Mouse (Mus musculus) lung, postnatal 0 days (tissue): ENCODE measurements around the gene C130060K24Rik. TPM values are rescaled to one million over a fixed set of nuclear protein-coding genes. Genes with fewer than 3 reads are reported as not detected.
A peak's percentile ranks its signal among the peaks of the same experiment; 100 is the strongest.

Experiments used
- ATAC-seq: fragments of 200-750 bp; cut with Nextera tagmentation; 2 replicates; pipeline ENCODE4 v1.8.0; 2017; ENCODE audit warnings: moderate library complexity
- DNase-seq: peaks from one replicate; pipeline ENCODE4 v3.0.0-alpha.2; 2016; ENCODE audit warnings: low spot score
- H3K27ac ChIP-seq: fragments of 300-500 bp; sonication (generic); 2 replicates; pipeline ENCODE4 v1.5.1; 2014; ENCODE audit warnings: antibody characterized with exemption, mild to moderate bottlenecking, low read length, mixed read lengths
- H3K27me3 ChIP-seq: fragments of 300-500 bp; sonication (generic); replicated peaks from 2 replicates; pipeline ENCODE4 v1.6.1; 2014; ENCODE audit warnings: low read length, mixed read lengths; ENCODE audit not compliant: insufficient read depth
- H3K36me3 ChIP-seq: fragments of 300-500 bp; sonication (generic); 2 replicates; pipeline ENCODE4 v1.6.1; 2014; ENCODE audit warnings: low read length, mixed read lengths; ENCODE audit not compliant: insufficient read depth
- H3K4me1 ChIP-seq: fragments of 300-500 bp; sonication (generic); 2 replicates; pipeline ENCODE4 v1.6.1; 2014; ENCODE audit warnings: antibody characterized with exemption, low read depth, low read length, mixed read lengths; ENCODE audit not compliant: insufficient read depth
- H3K4me2 ChIP-seq: fragments of 300-500 bp; sonication (generic); replicated peaks from 2 replicates; pipeline ENCODE4 v1.6.1; 2014; ENCODE audit warnings: low read depth, mild to moderate bottlenecking, low read length, moderate library complexity, mixed read lengths
- H3K4me3 ChIP-seq: fragments of 300-500 bp; sonication (generic); 2 replicates; pipeline ENCODE4 v1.5.1; 2014; ENCODE audit warnings: low read depth, low read length
- H3K9ac ChIP-seq: fragments of 300-500 bp; sonication (generic); replicated peaks from 2 replicates; pipeline ENCODE4 v1.6.1; 2014; ENCODE audit warnings: low read depth, mild to moderate bottlenecking
- H3K9me3 ChIP-seq: fragments of 300-500 bp; sonication (generic); 2 replicates; pipeline ENCODE4 v1.6.1; 2016; ENCODE audit warnings: low read length, mixed read lengths
- CTCF ChIP-seq: IDR thresholded peaks from 2 replicates; pipeline ENCODE4 v1.5.1; 2016; ENCODE audit warnings: antibody characterized with exemption, mild to moderate bottlenecking
- EP300 ChIP-seq: IDR thresholded peaks from 2 replicates; pipeline ENCODE4 v1.6.1; 2016; ENCODE audit warnings: antibody characterized with exemption, mild to moderate bottlenecking, control low read depth
- WGBS: fragments of 180-500 bp; shearing (Covaris S2); extraction: QIAGEN DNeasy Blood & Tissue Kit; methylation state at CpG from one replicate; pipeline ENCODE4 v1.1.7; 2014; 5-methylcytosine and 5-hydroxymethylcytosine counted together
- polyA plus RNA-seq: library from polyadenylated mRNA; unstranded; fragments of >200 nt; fragmentation: Nextera tagmentation; extraction: Ambion mirVana; gene quantifications from 2 replicates; pipeline ENCODE4 v1.2.1, GENCODE M21; 2015

The C130060K24Rik gene
- polyA plus RNA-seq, 1 experiment from 2014 or later = not detected

DNA sequence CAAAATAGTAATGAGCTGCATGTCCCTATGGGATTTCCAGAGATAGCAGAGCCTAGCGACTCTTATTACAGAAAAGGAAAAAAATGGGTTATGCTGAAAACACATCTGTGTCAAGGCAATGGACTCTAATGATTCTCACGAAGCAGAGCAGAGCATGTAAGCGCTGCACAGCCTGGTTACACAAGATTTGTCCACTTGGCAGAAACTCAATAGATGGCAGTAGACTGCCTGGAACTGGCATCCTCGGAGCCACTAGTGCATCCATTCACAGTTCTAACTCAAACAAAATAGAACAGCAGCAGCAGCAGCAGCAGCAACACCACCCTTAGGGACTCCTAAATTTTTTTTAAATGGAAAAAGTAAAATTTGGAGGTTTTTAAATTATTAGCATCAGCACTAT lies 29.3 kb upstream of the C130060K24Rik start:
- ATAC-seq (no peak), DNase-seq (no peak)
- H3K27me3 ChIP-seq = no peaks in the 10 kb centered on the region
- no peak overlapping the region for H3K4me2 ChIP-seq
- H3K9me3 ChIP-seq = no peaks in the 10 kb centered on the region
- TF ChIP-seq EP300 (no peak), CTCF (no peak)
- no peak overlapping the region for H3K27ac ChIP-seq
- H3K36me3 ChIP-seq = no peaks in the 10 kb centered on the region
- WGBS = 65% methylated on average over 4 of the region's 4 CpGs
- no peaks in the 10 kb centered on the region for H3K4me1 ChIP-seq
- H3K4me3 ChIP-seq = no peak overlapping the region
- no peak overlapping the region for H3K9ac ChIP-seq

DNA sequence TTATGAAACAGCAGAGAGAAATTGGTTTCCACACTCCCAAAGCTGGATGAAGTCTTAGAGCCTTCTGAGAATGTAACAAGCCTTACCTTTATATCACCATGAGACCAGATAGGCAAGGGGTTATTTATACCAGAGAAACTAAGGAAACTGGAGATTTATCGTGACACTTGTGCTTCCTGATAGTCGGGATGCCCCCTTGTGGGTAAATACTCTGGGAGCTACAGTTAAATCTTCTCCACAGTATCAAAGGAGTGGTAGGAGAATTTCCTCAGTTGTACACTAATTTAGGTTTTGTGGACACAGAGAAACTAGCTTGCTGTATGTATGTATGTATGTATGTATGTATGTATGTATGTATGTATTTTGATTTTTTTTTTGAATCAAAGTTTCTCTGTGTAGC lies 5.0 kb upstream of the C130060K24Rik start:
- Histone ChIP-seq H3K27me3 (no peaks in the 10 kb centered on the region), H3K9ac (no peak overlapping the region), H3K9me3 (no peaks in the 10 kb centered on the region), H3K36me3 (no peaks in the 10 kb centered on the region), H3K4me2 (no peak overlapping the region), H3K4me3 (no peak overlapping the region), H3K27ac (no peak overlapping the region), H3K4me1 (no peaks in the 10 kb centered on the region)
- TF ChIP-seq EP300 (no peak), CTCF (no peak)
- 31% methylated on average over 2 of the region's 2 CpGs for WGBS
- no peak for ATAC-seq
- DNase-seq = no peak

DNA sequence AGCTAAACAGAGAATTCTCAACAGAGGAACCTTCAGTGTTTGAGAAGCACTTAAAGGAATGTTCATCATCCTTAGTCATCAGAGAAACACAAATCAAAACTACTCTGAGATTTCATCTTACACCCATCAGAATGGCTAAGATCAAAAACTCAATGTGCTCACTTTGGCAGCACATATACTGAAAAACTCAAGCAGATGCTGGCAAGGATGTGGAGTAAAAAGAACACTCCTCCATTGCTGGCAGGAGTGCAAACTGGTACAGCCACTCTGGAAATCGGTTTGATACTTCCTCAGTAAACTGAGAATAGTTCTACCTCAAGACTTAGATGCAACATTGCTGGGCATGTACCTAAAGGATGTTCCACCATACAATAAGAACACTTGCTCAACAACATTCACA lies 41.0 kb downstream of the C130060K24Rik start:
- Histone ChIP-seq H3K4me2 (no peak overlapping the region), H3K9ac (no peak overlapping the region), H3K27ac (no peak overlapping the region), H3K27me3 (no peaks in the 10 kb centered on the region), H3K4me3 (no peak overlapping the region), H3K4me1 (no peaks in the 10 kb centered on the region), H3K36me3 (no peaks in the 10 kb centered on the region), H3K9me3 (no peaks in the 10 kb centered on the region)
- no peak for DNase-seq
- no peak for ATAC-seq
- TF ChIP-seq CTCF = no peak
- no peak for TF ChIP-seq EP300
- WGBS = 64% methylated on average over 1 of the region's 1 CpGs

DNA sequence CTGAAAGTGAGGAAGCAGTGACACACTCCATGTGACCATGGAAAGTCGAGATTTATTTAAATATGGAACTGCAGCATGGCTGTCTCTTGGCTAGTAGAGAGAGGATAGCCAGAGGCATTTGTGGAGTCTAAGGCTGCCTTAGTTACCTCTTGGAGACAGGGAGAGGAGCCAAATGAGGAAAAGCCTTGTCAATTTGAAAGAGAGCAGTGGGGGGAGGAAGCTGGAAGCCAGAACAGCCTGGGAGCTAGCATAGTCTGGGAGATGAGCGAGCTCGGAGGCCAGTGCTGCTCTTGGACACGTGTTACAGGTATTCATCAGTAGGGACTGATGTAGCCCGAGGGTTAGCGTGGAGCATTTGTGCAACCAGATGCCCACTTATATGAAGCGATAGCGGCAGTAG lies 46.2 kb downstream of the C130060K24Rik start:
- H3K27me3 ChIP-seq = no peaks in the 10 kb centered on the region
- H3K4me3 ChIP-seq = no peak overlapping the region
- no peak overlapping the region for H3K4me2 ChIP-seq
- H3K9ac ChIP-seq = no peak overlapping the region
- H3K27ac ChIP-seq = no peak overlapping the region
- WGBS = 67% methylated on average over 8 of the region's 8 CpGs
- H3K36me3 ChIP-seq = no peaks in the 10 kb centered on the region
- TF ChIP-seq EP300 = no peak
- TF ChIP-seq CTCF = no peak
- H3K4me1 ChIP-seq = no peaks in the 10 kb centered on the region
- DNase-seq (no peak), ATAC-seq (no peak)
- H3K9me3 ChIP-seq = no peaks in the 10 kb centered on the region

DNA sequence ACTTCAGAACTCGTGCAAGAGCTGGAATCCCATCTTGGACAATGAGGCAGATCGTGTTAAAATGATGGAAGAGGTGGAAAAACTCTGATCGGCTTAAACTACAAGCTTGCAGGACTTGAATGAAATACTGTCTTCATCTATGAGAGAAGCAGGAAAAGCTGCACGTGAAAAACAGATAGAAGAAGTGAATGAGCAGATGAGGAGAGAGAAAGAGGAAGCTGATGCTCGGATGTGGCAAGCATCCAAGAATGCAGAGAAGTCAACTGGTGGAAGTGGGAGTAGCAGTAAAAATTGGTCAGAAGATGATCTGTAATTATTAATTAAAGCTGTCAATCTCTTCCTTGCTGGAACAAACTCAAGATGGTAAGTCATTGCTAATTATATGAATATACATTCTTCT lies 52.3 kb downstream of the C130060K24Rik start:
- Histone ChIP-seq H3K27me3 (no peaks in the 10 kb centered on the region), H3K4me2 (no peak overlapping the region), H3K4me1 (no peaks in the 10 kb centered on the region), H3K4me3 (no peak overlapping the region), H3K9ac (no peak overlapping the region), H3K9me3 (no peaks in the 10 kb centered on the region), H3K36me3 (no peaks in the 10 kb centered on the region), H3K27ac (no peak overlapping the region)
- ATAC-seq (no peak), DNase-seq (no peak)
- no peak for TF ChIP-seq CTCF
- TF ChIP-seq EP300 = no peak
- WGBS = 71% methylated on average over 5 of the region's 5 CpGs

DNA sequence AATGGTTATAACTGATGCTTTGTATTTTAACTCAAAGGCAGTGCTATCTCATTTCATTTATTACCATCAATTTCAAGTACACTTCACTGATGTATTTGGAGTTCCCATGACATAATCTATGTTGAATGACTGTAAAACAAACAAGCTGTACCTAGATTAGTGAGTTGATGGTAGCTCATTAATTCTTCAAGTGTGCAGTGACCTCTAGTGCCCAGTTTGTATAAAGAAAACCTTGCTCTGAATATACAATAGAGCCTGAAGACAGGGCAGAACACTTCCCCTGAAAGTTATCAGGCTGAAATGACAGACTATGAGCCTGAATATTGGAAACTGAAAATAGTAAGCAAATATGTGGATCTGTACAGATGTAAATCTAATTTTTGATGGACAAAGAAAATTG lies 72.6 kb downstream of the C130060K24Rik start:
- Histone ChIP-seq H3K9me3 (no peaks in the 10 kb centered on the region), H3K4me1 (no peaks in the 10 kb centered on the region), H3K36me3 (no peaks in the 10 kb centered on the region), H3K9ac (no peak overlapping the region), H3K27me3 (no peaks in the 10 kb centered on the region), H3K27ac (no peak overlapping the region), H3K4me2 (no peak overlapping the region), H3K4me3 (no peak overlapping the region)
- no peak for TF ChIP-seq EP300
- TF ChIP-seq CTCF = peak; percentile 64
- peak; percentile 38 for ATAC-seq
- peak; percentile 68 for DNase-seq

DNA sequence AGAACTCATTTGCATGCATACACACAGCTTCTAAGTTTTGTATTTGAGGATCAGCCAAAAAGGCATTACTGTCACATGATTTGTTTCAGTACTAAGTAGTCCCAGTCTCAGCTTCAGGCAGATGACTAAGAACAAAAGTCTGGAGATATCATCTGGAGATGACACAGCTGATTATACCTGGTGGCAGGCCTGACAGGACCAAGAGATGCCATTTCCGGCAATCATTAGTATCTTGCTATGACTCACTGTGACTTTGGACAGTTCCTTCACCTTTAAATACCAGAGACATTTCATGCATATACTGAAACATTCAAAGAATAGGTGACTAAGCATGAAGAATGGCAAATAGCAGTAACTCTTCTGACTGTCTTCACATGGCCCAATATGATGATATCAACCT lies 84.4 kb downstream of the C130060K24Rik start:
- Histone ChIP-seq H3K36me3 (no peaks in the 10 kb centered on the region), H3K27ac (no peak overlapping the region), H3K9me3 (no peaks in the 10 kb centered on the region), H3K4me3 (no peak overlapping the region), H3K27me3 (no peaks in the 10 kb centered on the region), H3K9ac (no peak overlapping the region), H3K4me1 (no peaks in the 10 kb centered on the region), H3K4me2 (no peak overlapping the region)
- DNase-seq = no peak
- ATAC-seq = no peak
- 94% methylated on average over 1 of the region's 1 CpGs for WGBS
- TF ChIP-seq CTCF = no peak
- no peak for TF ChIP-seq EP300
